Mouse (Mus musculus) neural tube, embryonic 11.5 days (tissue): ENCODE data around the gene Hba-a2. TPM values are rescaled to one million over a fixed set of nuclear protein-coding genes. Genes with fewer than 3 reads are reported as not detected.
"Not testable (repeated sequence)": the region's sequence is repeated elsewhere in the genome, so short reads cannot be mapped to it uniquely, and the experiment has no call there.

Experiments
- ATAC-seq: fragments of 200-750 bp; cut with Nextera tagmentation; 2 replicates; pipeline ENCODE4 v1.8.0; 2017; ENCODE audit warnings: moderate number of reproducible peaks, mild to moderate bottlenecking, moderate TSS enrichment, moderate library complexity; ENCODE audit not compliant: insufficient read depth, low FRiP score, low TSS enrichment
- DNase-seq: peaks from one replicate; pipeline ENCODE4 v3.0.0-alpha.2; 2015; ENCODE audit warnings: low spot score
- H3K27ac ChIP-seq: fragments of 300-500 bp; sonication (generic); 2 replicates; pipeline ENCODE4 v1.5.1; 2014; ENCODE audit warnings: low read depth, mild to moderate bottlenecking, low read length
- H3K27me3 ChIP-seq: fragments of 300-500 bp; sonication (generic); 2 replicates; pipeline ENCODE4 v1.6.1; 2014; ENCODE audit warnings: mild to moderate bottlenecking, low read length, mixed read lengths; ENCODE audit not compliant: control insufficient read depth, insufficient read depth
- H3K36me3 ChIP-seq: fragments of 300-500 bp; sonication (generic); 2 replicates; pipeline ENCODE4 v1.6.1; 2014; ENCODE audit warnings: mild to moderate bottlenecking, low read length, moderate library complexity, mixed read lengths; ENCODE audit not compliant: control insufficient read depth, insufficient read depth
- H3K4me1 ChIP-seq: fragments of 300-500 bp; sonication (generic); 2 replicates; pipeline ENCODE4 v1.6.1; 2014; ENCODE audit warnings: low read length, mixed read lengths; ENCODE audit not compliant: control insufficient read depth, insufficient read depth
- H3K4me2 ChIP-seq: fragments of 300-500 bp; sonication (generic); 2 replicates; pipeline ENCODE4 v1.6.1; 2014; ENCODE audit warnings: low read depth, mild to moderate bottlenecking, moderate library complexity
- H3K4me3 ChIP-seq: fragments of 300-500 bp; sonication (generic); 2 replicates; pipeline ENCODE4 v1.5.1; 2014; ENCODE audit warnings: low read depth, low read length
- H3K9ac ChIP-seq: fragments of 300-500 bp; sonication (generic); 2 replicates; pipeline ENCODE4 v1.6.1; 2014; ENCODE audit warnings: mild to moderate bottlenecking, low read length
- H3K9me3 ChIP-seq: fragments of 300-500 bp; sonication (generic); 2 replicates; pipeline ENCODE4 v1.6.1; 2016; ENCODE audit warnings: low read length; ENCODE audit not compliant: control insufficient read depth
- WGBS: fragments of 180-500 bp; shearing (Covaris S2); extraction: QIAGEN DNeasy Blood & Tissue Kit; methylation state at CpG from one replicate; pipeline ENCODE4 v1.1.7; 2014; 5-methylcytosine and 5-hydroxymethylcytosine counted together
- polyA plus RNA-seq: library from polyadenylated mRNA; unstranded; fragments of >200 nt; fragmentation: Nextera tagmentation; extraction: Ambion mirVana; gene quantifications from 2 replicates; pipeline ENCODE4 v1.2.1, GENCODE M21; 2014

Hba-a2 gene
- polyA plus RNA-seq, 1 experiment from 2014 or later = 4,557 TPM

- H3K4me3 ChIP-seq, H3K4me1 ChIP-seq, H3K9ac ChIP-seq, H3K27me3 ChIP-seq, H3K36me3 ChIP-seq, H3K9me3 ChIP-seq, H3K27ac ChIP-seq: not testable (repeated sequence)
- 20% methylated on average over 30 of the region's 33 CpGs for WGBS
- ATAC-seq (peak; percentile 48; the same call in 1 of the 2 replicates), DNase-seq (peak; percentile 72)
- peak within 1 kb of the TSS; percentile 25 for H3K4me2 ChIP-seq
Observed at GRCm38 (mm10) chr11:32286695-32287492, 9.4 kb upstream of the Hba-a2 start, which contains the start of gene Hbq1b. Hbq1b (plus strand) TSS chr11:32286965.

- 70% methylated on average over 9 of the region's 9 CpGs for whole genome bisulfite sequencing
- H3K4me1 ChIP-seq = no peaks in the 10 kb centered on the region
- H3K27ac ChIP-seq = no peak overlapping the region
- no peak overlapping the region for H3K4me3 ChIP-seq
- no peak overlapping the region for H3K4me2 ChIP-seq
- DNase-seq (no peak), ATAC-seq (no peak)
- no peak overlapping the region for H3K9ac ChIP-seq
- no peaks in the 10 kb centered on the region for H3K9me3 ChIP-seq
- no peaks in the 10 kb centered on the region for H3K27me3 ChIP-seq
- no peaks in the 10 kb centered on the region for H3K36me3 ChIP-seq
Observed at GRCm38 (mm10) chr11:32287493-32287825, 8.8 kb upstream of the Hba-a2 start.

- not testable (repeated sequence) for H3K27ac ChIP-seq, H3K36me3 ChIP-seq, H3K4me1 ChIP-seq, H3K4me2 ChIP-seq, ATAC-seq, H3K4me3 ChIP-seq, H3K9ac ChIP-seq, H3K9me3 ChIP-seq, H3K27me3 ChIP-seq, DNase-seq
- 80% methylated on average over 4 of the region's 4 CpGs for WGBS
Observed at GRCm38 (mm10) chr11:32292819-32293218, 3.5 kb upstream of the Hba-a2 start.

- H3K27me3 ChIP-seq, H3K36me3 ChIP-seq, ATAC-seq, DNase-seq, H3K9ac ChIP-seq, H3K4me3 ChIP-seq, H3K4me2 ChIP-seq, H3K27ac ChIP-seq, H3K4me1 ChIP-seq, H3K9me3 ChIP-seq: not testable (repeated sequence)
- 72% methylated on average over 3 of the region's 3 CpGs for WGBS
Observed at GRCm38 (mm10) chr11:32293479-32293878, 2.8 kb upstream of the Hba-a2 start.

GRCm38 (mm10) chr11:32297417-32297816, 1.1 kb downstream of the Hba-a2 start:
- not testable (repeated sequence) for H3K4me3 ChIP-seq, DNase-seq, H3K27me3 ChIP-seq, H3K36me3 ChIP-seq, H3K9ac ChIP-seq, H3K27ac ChIP-seq, H3K9me3 ChIP-seq, H3K4me1 ChIP-seq, H3K4me2 ChIP-seq, ATAC-seq
- 54% methylated on average over 2 of the region's 2 CpGs for WGBS

GRCm38 (mm10) chr11:32297866-32298531, 1.7 kb downstream of the Hba-a2 start:
- Histone ChIP-seq H3K27me3 (no peaks in the 10 kb centered on the region), H3K4me3 (no peak overlapping the region), H3K9ac (no peak overlapping the region), H3K27ac (no peak overlapping the region), H3K9me3 (no peaks in the 10 kb centered on the region), H3K36me3 (no peaks in the 10 kb centered on the region), H3K4me1 (no peaks in the 10 kb centered on the region), H3K4me2 (no peak overlapping the region)
- DNase-seq (no peak), ATAC-seq (no peak)
- 89% methylated on average over 1 of the region's 1 CpGs for WGBS

- Histone ChIP-seq H3K9me3 (no peaks in the 10 kb centered on the region), H3K4me1 (no peaks in the 10 kb centered on the region), H3K9ac (no peak overlapping the region), H3K27me3 (no peaks in the 10 kb centered on the region), H3K4me3 (no peak overlapping the region), H3K27ac (no peak overlapping the region), H3K36me3 (no peaks in the 10 kb centered on the region), H3K4me2 (no peak overlapping the region)
- WGBS = 93% methylated on average over 2 of the region's 2 CpGs
- ATAC-seq = no peak
- no peak for DNase-seq
Observed at GRCm38 (mm10) chr11:32298532-32298918, 2.2 kb downstream of the Hba-a2 start.

- H3K9me3 ChIP-seq, H3K9ac ChIP-seq, H3K27me3 ChIP-seq, H3K4me3 ChIP-seq, H3K36me3 ChIP-seq, H3K4me1 ChIP-seq, H3K27ac ChIP-seq: not testable (repeated sequence)
- peak within 1 kb of the TSS; percentile 27; the same call in 1 of the 2 replicates for H3K4me2 ChIP-seq
- ATAC-seq (peak; percentile 48; the same call in 1 of the 2 replicates), DNase-seq (peak; percentile 64)
- 5% methylated on average over 16 of the region's 16 CpGs for WGBS
Observed at GRCm38 (mm10) chr11:32299865-32300264, 3.6 kb downstream of the Hba-a2 start, which contains the start of gene Hbq1a. Hbq1a (plus strand) TSS chr11:32300069.
